Mouse (Mus musculus): ENCODE measurements around the gene Dnajc11. TPM values are rescaled to one million over a fixed set of nuclear protein-coding genes. Genes with fewer than 3 reads are reported as not detected.

Dnajc11 gene
- polyA plus RNA-seq, 1 experiment from 2014 or later, result 72.0 TPM

GRCm38 (mm10) chr4:151999481-151999880 is 66.0 kb downstream of the Dnajc11 start:
- 66% methylated on average over 3 of the region's 3 CpGs for WGBS
- Histone ChIP-seq H3K4me2 (replicated peaks) (no peak overlapping the region), H3K9ac (no peak overlapping the region), H3K9me3 (ENCODE audit: control insufficient read depth, low read length) (no peaks in the 10 kb centered on the region), H3K27me3 (ENCODE audit: control insufficient read depth, insufficient read depth, low read length) (no peaks in the 10 kb centered on the region), H3K36me3 (replicated peaks; ENCODE audit: control insufficient read depth, insufficient read depth) (no peaks in the 10 kb centered on the region), H3K27ac (no peak overlapping the region), H3K4me1 (replicated peaks; ENCODE audit: control insufficient read depth, insufficient read depth, low read length) (peaks cover 9% of the 10 kb centered on the region), H3K4me3 (replicated peaks; ENCODE audit: low read length) (no peak overlapping the region)
- ATAC-seq (ENCODE audit: low FRiP score) (no peak), DNase-seq (ENCODE audit: low spot score) (no peak)

GRCm38 (mm10) chr4:152000906-152001305 is 67.4 kb downstream of the Dnajc11 start:
- Histone ChIP-seq H3K4me3 (replicated peaks; ENCODE audit: low read length) (no peak overlapping the region), H3K36me3 (replicated peaks; ENCODE audit: control insufficient read depth, insufficient read depth) (no peaks in the 10 kb centered on the region), H3K4me2 (replicated peaks) (no peak overlapping the region), H3K4me1 (replicated peaks; ENCODE audit: control insufficient read depth, insufficient read depth, low read length) (peaks cover 9% of the 10 kb centered on the region), H3K9ac (no peak overlapping the region), H3K27ac (no peak overlapping the region), H3K27me3 (ENCODE audit: control insufficient read depth, insufficient read depth, low read length) (no peaks in the 10 kb centered on the region), H3K9me3 (ENCODE audit: control insufficient read depth, low read length) (no peaks in the 10 kb centered on the region)
- DNase-seq (ENCODE audit: low spot score), result no peak
- 44% methylated on average over 4 of the region's 4 CpGs for WGBS
- ATAC-seq (ENCODE audit: low FRiP score), result no peak

GRCm38 (mm10) chr4:152001335-152001734 is 67.8 kb downstream of the Dnajc11 start:
- Histone ChIP-seq H3K4me2 (replicated peaks) (no peak overlapping the region), H3K27me3 (ENCODE audit: control insufficient read depth, insufficient read depth, low read length) (peaks cover 2% of the 10 kb centered on the region), H3K9ac (no peak overlapping the region), H3K4me3 (replicated peaks; ENCODE audit: low read length) (no peak overlapping the region), H3K36me3 (replicated peaks; ENCODE audit: control insufficient read depth, insufficient read depth) (no peaks in the 10 kb centered on the region), H3K4me1 (replicated peaks; ENCODE audit: control insufficient read depth, insufficient read depth, low read length) (peaks cover 9% of the 10 kb centered on the region), H3K9me3 (ENCODE audit: control insufficient read depth, low read length) (no peaks in the 10 kb centered on the region), H3K27ac (no peak overlapping the region)
- 68% methylated on average over 4 of the region's 4 CpGs for WGBS
- ATAC-seq (ENCODE audit: low FRiP score) (no peak), DNase-seq (ENCODE audit: low spot score) (no peak)

GRCm38 (mm10) chr4:152002063-152002462 is 68.6 kb downstream of the Dnajc11 start:
- H3K27ac ChIP-seq, result no peak overlapping the region
- H3K4me1 ChIP-seq (replicated peaks; ENCODE audit: control insufficient read depth, insufficient read depth, low read length), result peaks cover 7% of the 10 kb centered on the region
- no peak overlapping the region for H3K4me3 ChIP-seq (replicated peaks; ENCODE audit: low read length)
- H3K36me3 ChIP-seq (replicated peaks; ENCODE audit: control insufficient read depth, insufficient read depth), result no peaks in the 10 kb centered on the region
- H3K9me3 ChIP-seq (ENCODE audit: control insufficient read depth, low read length), result no peaks in the 10 kb centered on the region
- DNase-seq (ENCODE audit: low spot score) (no peak), ATAC-seq (ENCODE audit: low FRiP score) (no peak)
- no peak overlapping the region for H3K9ac ChIP-seq
- 96% methylated on average over 3 of the region's 3 CpGs for WGBS
- peaks cover 10% of the 10 kb centered on the region for H3K27me3 ChIP-seq (ENCODE audit: control insufficient read depth, insufficient read depth, low read length)
- no peak overlapping the region for H3K4me2 ChIP-seq (replicated peaks)

DNA sequence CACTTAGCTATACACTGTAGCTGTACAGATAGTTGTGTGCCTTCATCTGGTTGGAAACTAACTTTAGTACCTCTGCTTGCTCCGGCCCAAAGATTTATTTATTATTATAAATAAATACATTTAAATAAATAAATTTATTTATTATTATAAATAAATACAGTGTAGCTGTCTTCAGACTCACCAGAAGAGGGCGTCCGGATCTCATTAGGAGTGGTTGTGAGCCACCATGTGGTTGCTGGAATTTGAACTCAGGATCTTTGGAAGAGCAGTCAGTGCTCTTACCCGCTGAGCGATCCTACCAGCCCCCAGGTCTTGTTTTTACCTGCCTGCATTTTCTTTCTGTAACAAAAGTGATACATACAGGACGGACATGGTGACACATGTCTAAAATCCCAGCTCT is 72.6 kb downstream of the Dnajc11 start:
- H3K27ac ChIP-seq, result no peak overlapping the region
- no peak for DNase-seq (ENCODE audit: low spot score)
- no peaks in the 10 kb centered on the region for H3K36me3 ChIP-seq (replicated peaks; ENCODE audit: control insufficient read depth, insufficient read depth)
- no peak for ATAC-seq (ENCODE audit: low FRiP score)
- 79% methylated on average over 6 of the region's 6 CpGs for WGBS
- H3K27me3 ChIP-seq (ENCODE audit: control insufficient read depth, insufficient read depth, low read length), result peaks cover 34% of the 10 kb centered on the region
- H3K4me1 ChIP-seq (replicated peaks; ENCODE audit: control insufficient read depth, insufficient read depth, low read length), result peaks cover 27% of the 10 kb centered on the region
- H3K4me2 ChIP-seq (replicated peaks), result no peak overlapping the region
- no peak overlapping the region for H3K4me3 ChIP-seq (replicated peaks; ENCODE audit: low read length)
- no peaks in the 10 kb centered on the region for H3K9me3 ChIP-seq (ENCODE audit: control insufficient read depth, low read length)
- no peak overlapping the region for H3K9ac ChIP-seq

- Histone ChIP-seq H3K27me3 (ENCODE audit: control insufficient read depth, insufficient read depth, low read length) (peaks cover 37% of the 10 kb centered on the region), H3K4me1 (replicated peaks; ENCODE audit: control insufficient read depth, insufficient read depth, low read length) (peaks cover 29% of the 10 kb centered on the region), H3K9me3 (ENCODE audit: control insufficient read depth, low read length) (no peaks in the 10 kb centered on the region), H3K36me3 (replicated peaks; ENCODE audit: control insufficient read depth, insufficient read depth) (no peaks in the 10 kb centered on the region), H3K4me3 (replicated peaks; ENCODE audit: low read length) (no peak overlapping the region), H3K9ac (no peak overlapping the region), H3K27ac (no peak overlapping the region), H3K4me2 (replicated peaks) (no peak overlapping the region)
- DNase-seq (ENCODE audit: low spot score) (no peak), ATAC-seq (ENCODE audit: low FRiP score) (no peak)
- WGBS, result 21% methylated on average over 3 of the region's 3 CpGs
Observed at GRCm38 (mm10) chr4:152006812-152007211, 73.3 kb downstream of the Dnajc11 start.

- Histone ChIP-seq H3K36me3 (replicated peaks; ENCODE audit: control insufficient read depth, insufficient read depth) (no peaks in the 10 kb centered on the region), H3K27me3 (ENCODE audit: control insufficient read depth, insufficient read depth, low read length) (peaks cover 37% of the 10 kb centered on the region), H3K4me3 (replicated peaks; ENCODE audit: low read length) (peak overlapping the region; percentile 65), H3K27ac (0 out of 2 replicates have a peak overlapping the region, but pooled peaks have one; percentile 39), H3K4me1 (replicated peaks; ENCODE audit: control insufficient read depth, insufficient read depth, low read length) (peaks cover 29% of the 10 kb centered on the region), H3K4me2 (replicated peaks) (peak overlapping the region; percentile 100), H3K9me3 (ENCODE audit: control insufficient read depth, low read length) (no peaks in the 10 kb centered on the region), H3K9ac (0 out of 2 replicates have a peak overlapping the region, but pooled peaks have one; percentile 67)
- WGBS, result 7% methylated on average over 8 of the region's 8 CpGs
- DNase-seq (ENCODE audit: low spot score) (no peak), ATAC-seq (ENCODE audit: low FRiP score) (no peak)
Observed at GRCm38 (mm10) chr4:152007481-152008147, 74.1 kb downstream of the Dnajc11 start.

DNA sequence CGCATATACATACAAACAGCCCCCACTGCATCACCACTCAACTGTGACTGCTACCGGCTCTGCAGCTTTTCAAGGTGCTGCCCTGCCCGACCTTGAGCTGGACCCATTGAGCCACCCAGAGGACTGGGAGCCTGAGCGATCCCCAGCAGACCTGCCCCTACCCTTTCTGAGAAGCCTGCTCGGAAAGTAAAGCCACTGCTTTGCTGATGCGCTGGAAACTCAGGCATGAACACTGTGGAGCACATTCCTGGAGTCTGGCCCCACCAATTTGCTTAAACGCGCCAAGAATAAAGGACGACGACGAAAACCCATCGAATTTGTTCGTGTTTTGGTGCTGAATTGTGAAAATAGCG is 74.6 kb downstream of the Dnajc11 start:
- DNase-seq (ENCODE audit: low spot score) (no peak), ATAC-seq (ENCODE audit: low FRiP score) (no peak)
- Histone ChIP-seq H3K27me3 (ENCODE audit: control insufficient read depth, insufficient read depth, low read length) (peaks cover 37% of the 10 kb centered on the region), H3K27ac (0 out of 2 replicates have a peak overlapping the region, but pooled peaks have one; percentile 39), H3K9ac (peak overlapping the region; percentile 67), H3K4me3 (replicated peaks; ENCODE audit: low read length) (peak overlapping the region; percentile 65), H3K4me1 (replicated peaks; ENCODE audit: control insufficient read depth, insufficient read depth, low read length) (peaks cover 29% of the 10 kb centered on the region), H3K9me3 (ENCODE audit: control insufficient read depth, low read length) (no peaks in the 10 kb centered on the region), H3K36me3 (replicated peaks; ENCODE audit: control insufficient read depth, insufficient read depth) (no peaks in the 10 kb centered on the region), H3K4me2 (replicated peaks) (peak overlapping the region; percentile 100)
- 1% methylated on average over 14 of the region's 14 CpGs for WGBS

GRCm38 (mm10) chr4:152008622-152009075 is 75.2 kb downstream of the Dnajc11 start, which contains the start of gene Klhl21:
Klhl21 (plus strand) TSS chr4:152008803.
- H3K4me3 ChIP-seq (replicated peaks; ENCODE audit: low read length), result peak within 1 kb of the TSS; percentile 65
- peak; percentile 85 for DNase-seq (ENCODE audit: low spot score)
- no peaks in the 10 kb centered on the region for H3K36me3 ChIP-seq (replicated peaks; ENCODE audit: control insufficient read depth, insufficient read depth)
- under 1% methylated on average over 45 of the region's 45 CpGs for WGBS
- peaks cover 37% of the 10 kb centered on the region for H3K27me3 ChIP-seq (ENCODE audit: control insufficient read depth, insufficient read depth, low read length)
- H3K4me1 ChIP-seq (replicated peaks; ENCODE audit: control insufficient read depth, insufficient read depth, low read length), result peaks cover 29% of the 10 kb centered on the region
- H3K27ac ChIP-seq, result peak within 1 kb of the TSS; percentile 77
- peak within 1 kb of the TSS; percentile 100 for H3K4me2 ChIP-seq (replicated peaks)
- peak; percentile 86 for ATAC-seq (ENCODE audit: low FRiP score)
- H3K9me3 ChIP-seq (ENCODE audit: control insufficient read depth, low read length), result no peaks in the 10 kb centered on the region
- H3K9ac ChIP-seq, result peak within 1 kb of the TSS; percentile 67

Data from hindbrain, embryonic 14.5 days (tissue).